Mouse (Mus musculus) adrenal gland, postnatal 25 days (tissue): ENCODE data around the gene Gm10518. TPM values are rescaled to one million over a fixed set of nuclear protein-coding genes. Genes with fewer than 3 reads are reported as not detected.
"Not testable (repeated sequence)": the region's sequence is repeated elsewhere in the genome, so short reads cannot be mapped to it uniquely, and the experiment has no call there.

ENCODE experiments used
- DNase-seq: peaks from one replicate; pipeline ENCODE4 v3.0.0; 2021; ENCODE audit warnings: mixed read lengths
- long read RNA-seq: library from polyadenylated mRNA; stranded (forward); transcript quantifications from one replicate; pipeline ENCODE4 v2.0.0, GENCODE M21; 2021
- total RNA-seq: library from RNA; stranded (reverse); gene quantifications from 2 replicates; pipeline ENCODE4 v1.2.3, GENCODE M21; 2021

Gm10518 gene
- total RNA-seq = not detected in 2 replicates
- long read RNA-seq = 0 reads

- DNase-seq = peak; percentile 67
These were observed at the start of gene Gm10518 for GRCm38 (mm10) chr1:179802610-179803512. TSS of gene Gm10518 (plus strand) at chr1:179803376.

- no peak for DNase-seq
These were observed 46.7 kb upstream of the Gm10518 start for GRCm38 (mm10) chr1:179756477-179756876.

GRCm38 (mm10) chr1:179760086-179760485, 43.1 kb upstream of the Gm10518 start:
- no peak for DNase-seq

GRCm38 (mm10) chr1:179760553-179760952, 42.6 kb upstream of the Gm10518 start:
- no peak for DNase-seq

GRCm38 (mm10) chr1:179776831-179777230, 26.3 kb upstream of the Gm10518 start:
- no peak for DNase-seq

GRCm38 (mm10) chr1:179784098-179784497, 19.1 kb upstream of the Gm10518 start:
- no peak for DNase-seq

GRCm38 (mm10) chr1:179785502-179785901, 17.7 kb upstream of the Gm10518 start:
- DNase-seq = no peak

- no peak for DNase-seq
These were observed 15.9 kb upstream of the Gm10518 start for GRCm38 (mm10) chr1:179787281-179787680.

- no peak for DNase-seq
These were observed 4.4 kb upstream of the Gm10518 start for GRCm38 (mm10) chr1:179798794-179799193.

- DNase-seq = peak; percentile 98
These were observed 450 bp downstream of the Gm10518 start, which contains the start of gene Ahctf1 for GRCm38 (mm10) chr1:179803513-179804139. TSS of gene Ahctf1 (minus strand) at chr1:179803680.

- peak; percentile 4 for DNase-seq
These were observed 1.1 kb downstream of the Gm10518 start for GRCm38 (mm10) chr1:179804140-179804881.

- DNase-seq = no peak
These were observed 2.6 kb downstream of the Gm10518 start for GRCm38 (mm10) chr1:179805751-179806150.

GRCm38 (mm10) chr1:179807468-179807867, 4.3 kb downstream of the Gm10518 start:
- DNase-seq = no peak

- no peak for DNase-seq
These were observed 5.1 kb downstream of the Gm10518 start for GRCm38 (mm10) chr1:179808300-179808699.

- no peak for DNase-seq
These were observed 10.2 kb downstream of the Gm10518 start for GRCm38 (mm10) chr1:179813385-179813784.

GRCm38 (mm10) chr1:179814616-179815015, 11.4 kb downstream of the Gm10518 start:
- no peak for DNase-seq

GRCm38 (mm10) chr1:179818490-179819278, 15.5 kb downstream of the Gm10518 start:
- DNase-seq = not testable (repeated sequence)

GRCm38 (mm10) chr1:179824549-179824948, 21.4 kb downstream of the Gm10518 start:
- no peak for DNase-seq

GRCm38 (mm10) chr1:179828051-179828450, 24.9 kb downstream of the Gm10518 start:
- no peak for DNase-seq

- DNase-seq = no peak
These were observed 25.7 kb downstream of the Gm10518 start for GRCm38 (mm10) chr1:179828900-179829299.

GRCm38 (mm10) chr1:179832710-179833240, 29.6 kb downstream of the Gm10518 start:
- DNase-seq = no peak
